Mouse (Mus musculus) lung, postnatal 0 days (tissue): ENCODE data around the gene Smco3.

ENCODE experiments used
- CTCF ChIP-seq: IDR thresholded peaks from 2 replicates; pipeline ENCODE4 v1.5.1; 2016; ENCODE audit warnings: antibody characterized with exemption, mild to moderate bottlenecking
- EP300 ChIP-seq: IDR thresholded peaks from 2 replicates; pipeline ENCODE4 v1.6.1; 2016; ENCODE audit warnings: antibody characterized with exemption, mild to moderate bottlenecking, control low read depth

DNA sequence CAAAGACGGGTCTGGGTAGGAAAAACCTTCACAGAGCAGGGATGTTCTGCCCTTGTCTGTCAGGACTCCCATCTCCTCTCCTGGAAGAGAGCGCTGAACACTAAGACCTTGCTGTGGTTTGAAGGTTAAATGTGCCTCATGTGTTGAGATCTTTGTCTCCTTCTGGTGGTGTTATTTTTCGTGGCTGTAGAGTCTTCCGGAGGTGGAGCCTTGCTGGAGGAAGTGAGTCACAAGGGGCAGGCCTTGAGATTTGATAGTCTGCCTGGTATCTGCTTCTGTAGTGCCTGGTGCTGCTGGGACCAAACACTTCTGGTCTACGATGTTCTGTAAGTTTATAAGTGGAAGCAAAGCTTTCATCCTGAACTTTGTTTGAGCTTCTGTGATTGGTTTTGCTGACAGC, 13.7 kb upstream of the Smco3 start:
- TF ChIP-seq CTCF: no peak
- TF ChIP-seq EP300: no peak
